Mouse (Mus musculus): ENCODE measurements around the gene Ap2b1.

- TF ChIP-seq CTCF (IDR thresholded peaks at IDR 0.05; ENCODE audit: low read depth) (no peak), EP300 (IDR thresholded peaks at IDR 0.05; ENCODE audit: low read depth) (no peak)
Measured at GRCm38 (mm10) chr11:83289036-83289435, 9.8 kb upstream of the Ap2b1 start.

Measured in heart, postnatal 0 days (tissue).